Mouse (Mus musculus) midbrain, embryonic 14.5 days (tissue): ENCODE results near the gene Oca2. TPM values are rescaled to one million over a fixed set of nuclear protein-coding genes. Genes with fewer than 3 reads are reported as not detected.

Experiments used
- ATAC-seq: fragments of 200-750 bp; cut with Nextera tagmentation; 2 replicates; pipeline ENCODE4 v1.8.0; 2017; ENCODE audit warnings: moderate number of reproducible peaks, moderate library complexity; ENCODE audit not compliant: low FRiP score, low TSS enrichment
- DNase-seq: peaks from one replicate; pipeline ENCODE4 v3.0.0-alpha.2; 2015
- H3K27ac ChIP-seq: fragments of 300-500 bp; sonication (generic); replicated peaks from 2 replicates; pipeline ENCODE4 v1.5.1; 2014; ENCODE audit warnings: mild to moderate bottlenecking, low read depth, low read length, moderate library complexity
- H3K27me3 ChIP-seq: fragments of 300-500 bp; sonication (generic); 2 replicates; pipeline ENCODE4 v1.6.1; 2014; ENCODE audit warnings: low read length, control low read depth, mixed read lengths; ENCODE audit not compliant: control insufficient read depth, insufficient read depth
- H3K36me3 ChIP-seq: fragments of 300-500 bp; sonication (generic); 2 replicates; pipeline ENCODE4 v1.6.1; 2014; ENCODE audit warnings: low read length, control low read depth; ENCODE audit not compliant: control insufficient read depth, insufficient read depth
- H3K4me1 ChIP-seq: fragments of 300-500 bp; sonication (generic); 2 replicates; pipeline ENCODE4 v1.6.1; 2014; ENCODE audit warnings: mild to moderate bottlenecking, antibody characterized with exemption, low read length, control low read depth; ENCODE audit not compliant: control insufficient read depth, insufficient read depth
- H3K4me2 ChIP-seq: fragments of 300-500 bp; sonication (generic); 2 replicates; pipeline ENCODE4 v1.6.1; 2014; ENCODE audit warnings: mild to moderate bottlenecking, low read length, moderate library complexity
- H3K4me3 ChIP-seq: fragments of 300-500 bp; sonication (generic); replicated peaks from 2 replicates; pipeline ENCODE4 v1.5.1; 2014; ENCODE audit warnings: low read depth, low read length
- H3K9ac ChIP-seq: fragments of 300-500 bp; sonication (generic); replicated peaks from 2 replicates; pipeline ENCODE4 v1.6.1; 2014; ENCODE audit warnings: mild to moderate bottlenecking, low read length, moderate library complexity
- H3K9me3 ChIP-seq: fragments of 300-500 bp; sonication (generic); 2 replicates; pipeline ENCODE4 v1.6.1; 2016; ENCODE audit warnings: low read length, control low read depth, mixed read lengths; ENCODE audit not compliant: control insufficient read depth
- WGBS: fragments of 180-500 bp; shearing (Covaris S2); extraction: QIAGEN DNeasy Blood & Tissue Kit; methylation state at CpG from one replicate; pipeline ENCODE4 v1.1.7; 2014; 5-methylcytosine and 5-hydroxymethylcytosine counted together
- polyA plus RNA-seq: library from polyadenylated mRNA; unstranded; fragments of >200 nt; fragmentation: Nextera tagmentation; extraction: Ambion mirVana; gene quantifications from 2 replicates; pipeline ENCODE4 v1.2.1, GENCODE M21; 2014

The Oca2 gene
- polyA plus RNA-seq, 1 experiment from 2014 or later, result 0.13 TPM

DNA sequence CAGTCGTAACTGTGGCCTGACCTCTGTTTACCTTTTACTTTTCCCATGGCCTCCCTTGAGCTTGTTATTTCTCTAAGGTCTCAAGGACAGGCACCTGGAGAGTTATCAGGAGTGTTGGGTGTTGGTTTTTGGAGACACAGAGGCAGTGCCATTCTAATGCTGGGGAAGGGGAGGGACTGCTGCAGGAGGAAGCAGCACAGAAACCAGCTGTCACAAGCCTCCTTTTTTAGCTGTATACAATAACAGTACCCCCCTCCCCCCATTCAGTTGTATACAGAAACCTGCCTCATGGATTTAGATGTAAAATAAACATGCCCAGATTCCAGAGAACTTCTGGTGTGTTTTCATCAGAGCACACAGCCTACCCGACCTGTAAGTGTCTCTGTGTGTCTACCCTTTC, 295.3 kb downstream of the Oca2 start:
- no peak for DNase-seq
- Histone ChIP-seq H3K27me3 (no peaks in the 10 kb centered on the region), H3K9me3 (no peaks in the 10 kb centered on the region), H3K9ac (no peak overlapping the region), H3K27ac (no peak overlapping the region), H3K4me3 (no peak overlapping the region), H3K36me3 (no peaks in the 10 kb centered on the region), H3K4me2 (no peak overlapping the region), H3K4me1 (no peaks in the 10 kb centered on the region)
- WGBS, result 77% methylated on average over 2 of the region's 2 CpGs
- no peak for ATAC-seq

DNA sequence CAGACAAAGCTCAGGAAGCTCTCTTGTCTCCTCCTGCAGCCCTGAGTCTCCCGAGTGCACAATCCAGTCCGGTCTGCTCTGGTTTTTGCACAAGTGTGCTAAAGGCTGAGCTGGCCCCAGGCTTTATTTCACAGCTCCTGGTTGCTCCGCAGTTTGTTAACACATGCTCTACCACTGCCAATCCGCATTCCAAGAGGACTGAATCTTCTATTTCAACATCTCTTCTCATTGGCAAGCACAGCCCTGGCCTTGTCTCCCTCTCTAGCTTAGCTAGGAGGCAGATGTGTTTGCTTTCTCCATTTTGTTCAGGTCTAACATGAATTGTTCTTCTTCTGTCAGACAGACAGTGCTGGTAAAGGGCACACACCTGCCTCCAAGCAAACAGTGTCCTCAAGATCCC, 309.7 kb downstream of the Oca2 start:
- no peaks in the 10 kb centered on the region for H3K9me3 ChIP-seq
- DNase-seq (no peak), ATAC-seq (no peak)
- H3K36me3 ChIP-seq, result no peaks in the 10 kb centered on the region
- 0 out of 2 replicates have a peak, but pooled peaks cover 2% of the 10 kb centered on the region for H3K4me1 ChIP-seq
- H3K4me2 ChIP-seq, result no peak overlapping the region
- no peak overlapping the region for H3K4me3 ChIP-seq
- H3K27me3 ChIP-seq, result no peaks in the 10 kb centered on the region
- 77% methylated on average over 4 of the region's 4 CpGs for WGBS
- H3K9ac ChIP-seq, result no peak overlapping the region
- H3K27ac ChIP-seq, result no peak overlapping the region

DNA sequence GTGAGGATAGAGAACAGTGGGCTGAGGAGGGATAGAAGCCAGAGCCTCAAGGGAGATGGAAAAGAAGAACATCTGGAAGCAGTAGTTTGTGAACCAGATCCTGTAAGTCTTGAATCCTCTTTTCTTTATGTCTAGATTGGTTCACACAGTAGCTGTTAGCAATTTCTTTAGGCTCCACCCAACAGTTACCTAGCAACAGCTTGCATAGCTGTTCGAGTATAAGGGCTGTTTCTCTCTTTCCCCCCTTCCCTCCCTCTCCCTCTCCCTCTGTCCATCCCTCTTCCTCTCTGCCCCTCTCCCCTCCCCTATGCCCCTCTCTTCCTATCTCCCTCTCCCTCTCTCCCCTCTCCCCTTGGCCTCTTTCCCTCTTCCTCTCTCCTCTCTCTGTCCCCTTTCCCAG, 312.2 kb downstream of the Oca2 start:
- no peaks in the 10 kb centered on the region for H3K27me3 ChIP-seq
- H3K9ac ChIP-seq, result no peak overlapping the region
- H3K4me1 ChIP-seq, result 0 out of 2 replicates have a peak, but pooled peaks cover 2% of the 10 kb centered on the region
- DNase-seq, result no peak
- no peaks in the 10 kb centered on the region for H3K9me3 ChIP-seq
- H3K36me3 ChIP-seq, result no peaks in the 10 kb centered on the region
- no peak for ATAC-seq
- no peak overlapping the region for H3K4me2 ChIP-seq
- H3K27ac ChIP-seq, result no peak overlapping the region
- WGBS, result 6% methylated on average over 1 of the region's 1 CpGs
- no peak overlapping the region for H3K4me3 ChIP-seq

Other genes with a start within 250 kb of the Oca2 start
- 19.4 and 20.1 TPM in 2 replicates for gene Nipa1, start 219.8 kb upstream of the Oca2 start, polyA plus RNA-seq
- gene Herc2, start 189.6 kb upstream of the Oca2 start, polyA plus RNA-seq, result 52.3 and 58.7 TPM in 2 replicates